Mouse (Mus musculus) ES-CJ7 (cell line): ENCODE results near the gene Tnfaip3.

Source experiments
- DNase-seq: peaks from one replicate; pipeline ENCODE4 v3.0.0; 2011; ENCODE audit warnings: low read depth, low spot score

Gene Tnfaip3

GRCm38 (mm10) chr10:18966893-18967292 lies 48.6 kb downstream of the Tnfaip3 start:
- no peak for DNase-seq

- no peak for DNase-seq
These were observed 49.9 kb downstream of the Tnfaip3 start for GRCm38 (mm10) chr10:18965601-18966000.

- DNase-seq = no peak
These were observed 50.6 kb downstream of the Tnfaip3 start for GRCm38 (mm10) chr10:18964856-18965255.

- no peak for DNase-seq
These were observed 55.5 kb downstream of the Tnfaip3 start for GRCm38 (mm10) chr10:18959777-18960492.

- DNase-seq = peak; percentile 13
These were observed 61.8 kb downstream of the Tnfaip3 start for GRCm38 (mm10) chr10:18953706-18954071.

- no peak for DNase-seq
These were observed 62.3 kb downstream of the Tnfaip3 start for GRCm38 (mm10) chr10:18953011-18953705.
